Mouse (Mus musculus) right cerebral cortex, postnatal 25 days (tissue): ENCODE results near the gene Epha1.

Source experiments
- DNase-seq: peaks from one replicate; pipeline ENCODE4 v3.0.0; 2022

The Epha1 gene

DNA sequence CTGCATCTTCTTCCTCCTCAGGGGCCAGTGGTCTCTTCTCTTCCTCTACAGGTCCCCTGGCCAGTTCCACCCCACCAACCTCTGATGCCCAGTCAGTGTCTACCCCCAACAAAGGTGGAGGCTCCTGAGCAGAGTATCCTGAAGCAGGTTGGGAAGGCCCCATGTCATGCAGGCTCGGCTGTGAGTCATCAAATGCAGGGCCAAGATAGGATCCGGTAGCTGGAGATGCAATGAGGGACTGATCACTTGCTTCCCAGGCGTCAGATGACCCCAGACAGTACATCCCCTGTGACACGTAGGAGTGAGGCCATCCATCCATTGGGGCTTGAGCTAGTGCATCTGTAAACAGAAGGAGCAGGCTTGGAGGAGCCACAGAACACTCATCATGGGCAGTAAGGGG lies 54.8 kb downstream of the Epha1 start:
- DNase-seq: no peak

GRCm38 (mm10) chr6:42310427-42311053 lies 62.5 kb downstream of the Epha1 start:
- DNase-seq: no peak

- DNase-seq: no peak
Observed at GRCm38 (mm10) chr6:42309816-42310378, 63.2 kb downstream of the Epha1 start.
